In genomic region chr19:60178771-60179563, GRCm38 (mm10) we compare ENCODE assay signal across 20 mouse cellular contexts. TPM values are rescaled to one million over a fixed set of nuclear protein-coding genes. Genes with fewer than 3 reads are reported as not detected.
DNase-seq lines count a peak whose midpoint lies in the region; ATAC-seq and TF ChIP-seq lines count a peak whose summit lies in the region.
"Had no signal": no experiment of that assay in that cellular context is flagged by ENCODE, and none has a peak within 500 bp of the region (broad histone marks: within the 10 kb centered on the region; RNA-seq: fewer than 3 reads in every experiment).

No protein-coding gene starts in this region.

- H3K4me2 ChIP-seq in limb, embryonic 14.5 days (replicated peaks; ENCODE audit: low read depth, low read length, severe bottlenecking), result no peak overlapping the region
- no peak overlapping the region for H3K4me2 ChIP-seq in CH12.LX (ENCODE audit: insufficient read depth, low read depth, poor library complexity, severe bottlenecking)
- no peak overlapping the region for H3K4me2 ChIP-seq in kidney, embryonic 15.5 days
- H3K4me2 ChIP-seq: liver, embryonic 12.5 days; lung, embryonic 15.5 days; midbrain, embryonic 15.5 days had no signal

- H3K9me3 ChIP-seq in heart, embryonic 10.5 days, result no peaks in the 10 kb centered on the region
- no peaks in the 10 kb centered on the region for H3K9me3 ChIP-seq in limb, embryonic 14.5 days (ENCODE audit: control insufficient read depth, low read length)
- H3K9me3 ChIP-seq in limb, embryonic 10.5 days (replicated peaks), result no peaks in the 10 kb centered on the region
- peaks cover 9% of the 10 kb centered on the region for H3K9me3 ChIP-seq in CH12.LX (replicated peaks; ENCODE audit: low read length)
- no peaks in the 10 kb centered on the region for H3K9me3 ChIP-seq in kidney, embryonic 15.5 days (replicated peaks)
- H3K9me3 ChIP-seq: G1E; liver, embryonic 12.5 days; lung, embryonic 15.5 days; midbrain, embryonic 15.5 days had no signal

- no peaks in the 10 kb centered on the region for H3K79me2 ChIP-seq in CH12.LX (replicated peaks; ENCODE audit: control insufficient read depth, extremely low read depth, insufficient read depth, poor library complexity, severe bottlenecking)

- no peak overlapping the region for H3K4me3 ChIP-seq in heart, embryonic 10.5 days
- H3K4me3 ChIP-seq in limb, embryonic 14.5 days (replicated peaks; ENCODE audit: low read length), result no peak overlapping the region
- no peak overlapping the region for H3K4me3 ChIP-seq in limb, embryonic 10.5 days
- H3K4me3 ChIP-seq in CH12.LX (replicated peaks in 1 of 3; ENCODE audit: low read depth in 2 of 3, low read length in 2 of 3, poor library complexity in 1 of 3), result no peak overlapping the region
- H3K4me3 ChIP-seq in kidney, embryonic 15.5 days (replicated peaks), result no peak overlapping the region
- H3K4me3 ChIP-seq: erythroblast, embryonic 14.5 days; liver, embryonic 12.5 days; lung, embryonic 15.5 days; megakaryocyte, embryonic 14.5 days; midbrain, embryonic 15.5 days had no signal

- dilution Hi-C loops in CH12.LX (cut with MboI; ENCODE audit: extremely low pct_ligation_motif_present, extremely low pct_unique_long_range_greater_than_20kb, low sequenced_read_pairs), result no loop called here

- WGBS in heart, embryonic 10.5 days, result 82% methylated on average over 8 of the region's 8 CpGs
- 77% methylated on average over 8 of the region's 8 CpGs for WGBS in limb, embryonic 14.5 days
- 86% methylated on average over 8 of the region's 8 CpGs for WGBS in limb, embryonic 10.5 days
- WGBS in kidney, embryonic 15.5 days, result 86% methylated on average over 8 of the region's 8 CpGs

- no peak; the same call in 1 of the 2 replicates for ATAC-seq in limb, embryonic 14.5 days (ENCODE audit: low FRiP score, low read depth)
- no peak for ATAC-seq in kidney, embryonic 15.5 days (replicated peaks; ENCODE audit: low FRiP score)
- ATAC-seq: forebrain, embryonic 16.5 days; liver, embryonic 12.5 days; midbrain, embryonic 15.5 days had no signal

- H3K4me1 ChIP-seq in heart, embryonic 10.5 days, result no peaks in the 10 kb centered on the region
- no peaks in the 10 kb centered on the region for H3K4me1 ChIP-seq in limb, embryonic 14.5 days (ENCODE audit: control insufficient read depth, insufficient read depth, low read length)
- H3K4me1 ChIP-seq in limb, embryonic 10.5 days, result peaks cover 1% of the 10 kb centered on the region; the same call in 1 of the 2 replicates
- H3K4me1 ChIP-seq in CH12.LX (ENCODE audit: control insufficient read depth in 1 of 2, insufficient read depth in 2 of 2), result peaks cover 8 to 33% of the 10 kb centered on the region in 2 experiments; a peak in 3 of 4 replicates
- H3K4me1 ChIP-seq in kidney, embryonic 15.5 days, result no peaks in the 10 kb centered on the region
- H3K4me1 ChIP-seq: liver, embryonic 12.5 days; lung, embryonic 15.5 days; midbrain, embryonic 15.5 days had no signal

- peak; percentile 13 for TF ChIP-seq RAD21 in CH12.LX (IDR thresholded peaks at IDR 0.05; ENCODE audit: low read depth, low read length)

- in situ Hi-C loops in CH12.LX (cut with MboI; ENCODE audit: low pct_ligation_motif_present, low pct_unique_long_range_greater_than_20kb, low sequenced_read_pairs), result no loop called here

- no peak overlapping the region for H3K9ac ChIP-seq in limb, embryonic 14.5 days (ENCODE audit: low read depth, low read length, severe bottlenecking)
- no peak overlapping the region for H3K9ac ChIP-seq in CH12.LX (ENCODE audit: insufficient read depth, low read depth)
- H3K9ac ChIP-seq in kidney, embryonic 15.5 days, result no peak overlapping the region
- H3K9ac ChIP-seq: liver, embryonic 12.5 days; lung, embryonic 15.5 days; midbrain, embryonic 15.5 days had no signal

- no peak for TF ChIP-seq EP300 in CH12.LX (IDR thresholded peaks at IDR 0.05; ENCODE audit: low read length)

- no peak for TF ChIP-seq POLR2A in limb, embryonic 14.5 days (IDR thresholded peaks at IDR 0.05; ENCODE audit: borderline replicate concordance, extremely low read depth, insufficient read depth, insufficient read length)
- no peak for TF ChIP-seq POLR2A in CH12.LX (IDR thresholded peaks at IDR 0.05; ENCODE audit: low read depth, low read length)

- DNase-seq in heart, adult 11 months, result peak; percentile 82
- no peak for DNase-seq in heart, embryonic 10.5 days (ENCODE audit: low spot score)
- DNase-seq in limb, embryonic 14.5 days (ENCODE audit: low spot score), result peak; percentile 59
- no peak for DNase-seq in limb, embryonic 10.5 days (ENCODE audit: low spot score)
- DNase-seq in CH12.LX (ENCODE audit: extremely low read depth) (no peak), MN1 (ENCODE audit: low spot score) (peak; percentile 43)
- DNase-seq in gastrocnemius, adult 8-10 months (ENCODE audit: low spot score in 2 of 2), result no peak
- DNase-seq: adrenal gland, postnatal 14 days; gastrocnemius, postnatal 10 days; kidney, adult 2 months; kidney, postnatal 25 days; thymus, postnatal 36 days had no signal

- no peak overlapping the region for H3K27ac ChIP-seq in heart, embryonic 10.5 days
- H3K27ac ChIP-seq in limb, embryonic 14.5 days (replicated peaks; ENCODE audit: low read depth, low read length), result no peak overlapping the region
- H3K27ac ChIP-seq in limb, embryonic 10.5 days, result no peak overlapping the region
- no peak overlapping the region for H3K27ac ChIP-seq in CH12.LX (ENCODE audit: insufficient read depth, low read depth)
- H3K27ac ChIP-seq in kidney, embryonic 15.5 days, result no peak overlapping the region
- H3K27ac ChIP-seq: liver, embryonic 12.5 days; lung, embryonic 15.5 days; midbrain, embryonic 15.5 days had no signal

- no peaks in the 10 kb centered on the region for H3K27me3 ChIP-seq in heart, embryonic 10.5 days (ENCODE audit: insufficient read depth, poor library complexity, severe bottlenecking)
- no peaks in the 10 kb centered on the region for H3K27me3 ChIP-seq in limb, embryonic 14.5 days (ENCODE audit: control insufficient read depth, insufficient read depth, low read length)
- no peaks in the 10 kb centered on the region for H3K27me3 ChIP-seq in limb, embryonic 10.5 days (ENCODE audit: low read depth, poor library complexity, severe bottlenecking)
- no peaks in the 10 kb centered on the region for H3K27me3 ChIP-seq in CH12.LX (replicated peaks)
- H3K27me3 ChIP-seq in kidney, embryonic 15.5 days, result no peaks in the 10 kb centered on the region
- H3K27me3 ChIP-seq: liver, embryonic 12.5 days; lung, embryonic 15.5 days; megakaryocyte, embryonic 14.5 days; midbrain, embryonic 15.5 days had no signal

- peaks cover 6% of the 10 kb centered on the region; the same call in 1 of the 2 replicates for H3K36me3 ChIP-seq in heart, embryonic 10.5 days
- H3K36me3 ChIP-seq in limb, embryonic 14.5 days (ENCODE audit: control insufficient read depth, insufficient read depth, low read length), result peaks cover 6% of the 10 kb centered on the region; the same call in 1 of the 2 replicates
- H3K36me3 ChIP-seq in limb, embryonic 10.5 days, result 0 out of 2 replicates have a peak, but pooled peaks cover 5% of the 10 kb centered on the region
- H3K36me3 ChIP-seq in CH12.LX (replicated peaks in 1 of 2; ENCODE audit: control insufficient read depth in 1 of 2, insufficient read depth in 1 of 2, low read length in 1 of 2), result peaks cover 0 to 2% of the 10 kb centered on the region in 2 experiments
- 0 out of 2 replicates have a peak, but pooled peaks cover 3% of the 10 kb centered on the region for H3K36me3 ChIP-seq in kidney, embryonic 15.5 days
- H3K36me3 ChIP-seq: liver, embryonic 12.5 days; lung, embryonic 15.5 days; midbrain, embryonic 15.5 days had no signal

- TF ChIP-seq CTCF in CH12.LX (conservative IDR thresholded peaks at IDR 0.05 in 1 of 2, IDR thresholded peaks at IDR 0.05 in 1 of 2; ENCODE audit: low read depth in 2 of 2, low read length in 2 of 2), result peak in 1 of 2 experiments; percentile 52; a peak in 2 of 4 replicates

TF ChIP-seq in CH12.LX, 34 proteins besides CTCF, POLR2A, EP300 and RAD21:
- TF ChIP-seq POLR2AphosphoS2 (IDR thresholded peaks at IDR 0.05; ENCODE audit: low read depth, low read length) (no peak), ELF1 (IDR thresholded peaks at IDR 0.05; ENCODE audit: low read depth, low read length) (no peak), SIN3A (IDR thresholded peaks at IDR 0.05; ENCODE audit: low read length) (no peak), KAT2A (IDR thresholded peaks at IDR 0.05; ENCODE audit: insufficient replicate concordance, low read length) (no peak), MAFK (IDR thresholded peaks at IDR 0.05; ENCODE audit: insufficient replicate concordance, low read length) (no peak), ZC3H11A (IDR thresholded peaks at IDR 0.05; ENCODE audit: low read depth, low read length) (no peak), MAZ (IDR thresholded peaks at IDR 0.05; ENCODE audit: low read depth, low read length) (no peak), ZKSCAN1 (IDR thresholded peaks at IDR 0.05; ENCODE audit: borderline replicate concordance, low read depth, low read length) (no peak), E2F4 (IDR thresholded peaks at IDR 0.05; ENCODE audit: insufficient replicate concordance, low read depth, low read length) (no peak)

RNA-seq across cellular contexts. Expression of gene Fam204a, which starts 47.5 kb away (rescaled TPM):
- 36.9 and 41.0 TPM in 2 replicates for polyA plus RNA-seq in heart, embryonic 10.5 days (2016; fragmentation: Nextera tagmentation; extraction: Ambion mirVana)
- 19.9 and 30.7 TPM in 2 replicates for polyA plus RNA-seq in limb, embryonic 14.5 days (2012; rRNA removed)
- 57.3 and 57.5 TPM in 2 replicates for polyA plus RNA-seq in limb, embryonic 14.5 days (2014; fragmentation: Nextera tagmentation; extraction: Ambion mirVana)
- polyA plus RNA-seq in limb, embryonic 10.5 days (2016; fragmentation: Nextera tagmentation; extraction: Ambion mirVana), result 42.0 and 49.5 TPM in 2 replicates
- total RNA-seq in CH12.LX (2012; rRNA removed) (26.5 and 30.0 TPM in 2 replicates), CH12.LX (2014; rRNA removed) (78.1 and 83.9 TPM in 2 replicates)
- polyA plus RNA-seq in CH12.LX (2012; ENCODE audit: insufficient read length, low read depth), result 68.9 and 69.0 TPM in 2 replicates
- 52.5 and 58.3 TPM in 2 replicates for polyA plus RNA-seq in kidney, embryonic 15.5 days (2015; fragmentation: Nextera tagmentation; extraction: Ambion mirVana)
- total RNA-seq in gastrocnemius, adult 8-10 months (2022), result 10 to 100 TPM; 24.7 to 36.4 (median 31.3) TPM

Comparison
In these comparisons a context has a peak if more than half of its experiments do, and no peak if none do; other contexts are left out.
1. DNase-seq: peak in heart, adult 11 months (single experiment), limb, embryonic 14.5 days (single experiment) and MN1 (single experiment); none in heart, embryonic 10.5 days (single experiment), limb, embryonic 10.5 days (single experiment), CH12.LX (single experiment) and gastrocnemius, adult 8-10 months (0 of 2).